Mouse (Mus musculus) large intestine, adult 2 months (tissue): ENCODE results near the gene Srd5a2. TPM values are rescaled to one million over a fixed set of nuclear protein-coding genes. Genes with fewer than 3 reads are reported as not detected.

ENCODE experiments used
- DNase-seq: peaks from one replicate; pipeline ENCODE4 v3.0.0-alpha.2; 2012; ENCODE audit warnings: low read depth, low spot score
- WGBS: fragments of 180-500 bp; shearing (Covaris S2); methylation state at CpG from one replicate; pipeline ENCODE4 v1.1.7; 2018; 5-methylcytosine and 5-hydroxymethylcytosine counted together
- polyA plus RNA-seq: library from polyadenylated mRNA; depleted of rRNA; stranded (reverse); fragments of >200 nt; gene quantifications from 2 replicates; pipeline ENCODE4 v1.2.3, GENCODE M21; 2012; rRNA removed

Gene Srd5a2
- polyA plus RNA-seq, 1 experiment, result not detected

DNA sequence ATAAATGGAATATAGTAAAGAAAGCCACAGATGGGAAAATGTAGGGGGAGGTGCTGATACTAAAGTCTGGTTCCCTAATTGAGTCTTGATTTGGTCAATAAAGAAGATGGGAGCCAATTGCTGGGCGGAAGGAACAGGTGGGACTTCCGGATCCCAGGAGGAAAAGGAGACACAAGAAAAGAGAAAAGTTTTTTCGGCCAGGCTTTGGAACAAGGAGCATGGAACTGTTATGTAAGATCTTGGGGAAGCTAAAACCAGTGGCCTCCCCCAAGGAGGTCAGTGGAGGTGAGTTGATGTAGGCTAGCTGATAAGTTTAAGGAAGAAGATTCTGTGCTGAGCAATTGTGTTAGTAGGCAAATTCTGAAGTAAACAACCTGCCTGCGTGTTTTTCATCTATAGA is 56.5 kb downstream of the Srd5a2 start:
- WGBS, result 79% methylated on average over 4 of the region's 4 CpGs

GRCm38 (mm10) chr17:73986571-73986970 is 61.1 kb downstream of the Srd5a2 start:
- DNase-seq, result no peak
- WGBS, result 79% methylated on average over 2 of the region's 2 CpGs

More for the DNA sequence above, 56.5 kb downstream of the Srd5a2 start:
- DNase-seq, result no peak

DNA sequence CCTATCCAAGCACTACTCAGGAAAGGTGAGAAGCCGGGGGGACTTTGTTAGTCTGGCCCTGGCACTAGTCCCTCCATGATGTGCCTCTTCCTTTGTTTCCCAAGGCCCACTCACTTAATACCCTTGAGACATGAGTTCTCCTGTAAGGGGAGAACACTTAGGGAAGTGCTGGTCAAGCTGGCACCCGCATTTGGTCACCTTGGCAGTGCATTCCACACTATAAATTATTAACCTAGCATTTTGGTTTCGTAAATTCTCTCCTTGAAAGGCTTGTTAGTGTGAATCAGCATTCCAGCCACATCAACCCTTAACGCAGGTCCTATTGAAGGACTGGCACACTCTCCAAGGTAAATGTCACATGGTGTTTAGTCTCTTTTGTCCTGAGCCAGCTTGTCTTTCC is 61.8 kb downstream of the Srd5a2 start:
- no peak for DNase-seq
- 50% methylated on average over 4 of the region's 4 CpGs for WGBS

DNA sequence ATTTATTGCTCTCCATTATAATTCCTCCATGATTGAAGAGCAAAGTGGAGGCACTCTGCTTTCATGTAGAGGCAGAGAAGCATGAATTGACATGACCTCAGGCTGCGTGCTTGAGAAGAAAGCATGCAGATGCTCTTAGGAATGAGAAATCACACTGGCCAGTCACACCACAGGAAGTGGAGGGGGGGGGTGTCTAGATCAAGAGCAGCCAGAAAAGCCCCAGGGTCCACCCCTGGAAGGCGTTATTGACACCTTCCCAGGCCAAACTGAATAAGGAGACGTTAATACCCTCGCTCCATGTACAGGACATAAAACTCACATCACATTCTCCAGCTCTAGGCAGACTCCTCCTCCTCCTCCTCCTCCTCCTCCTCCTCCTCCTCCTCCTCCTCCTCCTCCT is 63.2 kb downstream of the Srd5a2 start:
- WGBS, result 27% methylated on average over 4 of the region's 4 CpGs
- DNase-seq, result no peak

DNA sequence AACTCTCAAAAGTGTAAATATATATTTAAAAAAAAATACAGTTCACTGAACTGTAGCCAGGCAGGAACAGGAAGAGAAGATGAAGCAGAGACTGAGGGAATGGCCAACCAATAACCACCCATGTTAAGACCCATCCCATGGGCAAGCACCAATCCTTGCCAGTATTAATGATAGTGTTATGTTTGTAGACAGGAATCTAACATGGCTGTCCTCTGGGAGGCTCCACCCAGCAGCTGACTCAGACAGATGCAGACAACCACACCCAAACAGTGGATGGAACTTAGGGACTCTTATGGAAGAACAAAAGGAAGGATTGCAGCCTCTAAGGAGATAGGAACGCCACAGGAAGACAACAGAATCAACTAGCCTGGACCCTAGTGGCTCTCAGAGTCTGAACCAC is 64.8 kb downstream of the Srd5a2 start:
- DNase-seq, result no peak
- 77% methylated on average over 1 of the region's 1 CpGs for WGBS

DNA sequence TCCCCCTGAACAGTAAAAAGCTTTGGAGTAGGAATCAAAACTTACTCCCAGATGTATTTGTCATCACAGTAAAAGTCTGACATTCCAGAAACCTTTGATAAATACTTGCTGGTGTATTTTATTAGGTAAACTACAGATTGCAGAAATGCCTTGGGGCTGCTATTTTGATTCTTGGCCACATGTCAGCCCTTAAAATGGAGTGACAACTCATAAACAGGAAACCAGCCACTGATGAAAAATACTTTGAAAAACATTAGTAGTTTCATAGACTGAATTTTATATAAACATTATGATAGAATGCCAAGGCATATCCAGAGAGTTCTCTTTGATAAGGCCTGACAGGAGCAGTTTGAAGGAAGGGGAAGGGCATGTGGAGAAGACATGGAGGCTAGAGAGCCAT is 71.7 kb downstream of the Srd5a2 start:
- DNase-seq, result no peak

DNA sequence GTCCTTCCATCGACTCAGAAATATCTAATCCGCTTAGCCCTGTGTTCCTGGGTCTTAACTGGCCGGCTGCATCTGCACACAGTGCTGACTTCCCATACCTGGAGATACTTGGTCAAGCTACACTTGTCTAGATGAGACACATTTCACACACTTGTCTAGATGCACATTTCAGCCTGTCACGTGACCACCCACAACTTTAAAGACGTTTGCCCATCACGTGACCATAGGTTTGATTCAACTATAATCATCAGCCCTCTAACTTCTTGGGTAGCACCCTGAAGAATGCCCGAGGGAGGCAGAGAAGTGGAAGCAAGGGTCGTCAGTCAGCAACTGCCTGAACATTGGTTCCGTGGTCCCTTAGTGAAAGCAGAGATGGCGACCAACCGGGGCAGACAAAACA is 75.1 kb downstream of the Srd5a2 start:
- DNase-seq, result no peak
- WGBS, result 88% methylated on average over 11 of the region's 11 CpGs

- DNase-seq, result no peak
- 65% methylated on average over 4 of the region's 4 CpGs for WGBS
Observed at GRCm38 (mm10) chr17:73971291-73971690, 76.4 kb downstream of the Srd5a2 start.

DNA sequence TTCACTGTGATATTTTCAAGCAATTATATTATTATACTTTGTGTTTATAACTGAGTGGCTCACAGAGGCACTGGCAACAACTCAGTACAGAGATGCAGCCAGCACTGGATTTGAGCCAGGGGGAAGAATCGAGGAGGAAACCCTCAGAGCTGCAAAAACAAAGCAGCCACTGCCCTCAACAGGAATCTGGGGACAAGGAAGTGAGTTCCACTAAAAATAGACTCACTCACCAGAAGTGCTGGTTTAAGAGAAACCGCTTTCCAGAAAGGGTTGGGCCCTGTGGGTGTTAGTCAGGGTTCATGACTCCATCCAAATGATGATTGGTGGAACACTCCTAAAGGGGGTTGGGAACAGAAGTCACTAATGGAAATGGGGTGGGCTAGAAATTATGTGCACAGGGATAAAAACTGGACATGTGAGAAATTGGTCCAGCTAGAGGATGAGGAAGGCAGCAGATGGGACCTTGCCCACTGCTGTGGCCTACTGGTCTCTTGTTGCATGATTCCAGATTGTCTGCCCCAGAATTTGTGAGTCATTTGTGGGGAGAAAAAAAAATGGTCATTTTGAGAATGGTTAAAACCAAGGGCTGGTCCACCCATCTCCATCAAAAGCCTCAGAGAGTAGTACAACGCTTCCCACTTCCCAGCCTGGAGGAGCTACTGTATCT is 77.2 kb downstream of the Srd5a2 start:
- 27% methylated on average over 3 of the region's 3 CpGs for WGBS
- no peak for DNase-seq

Other genes starting within 250 kb of the Srd5a2 start
- 4.3 and 5.3 TPM in 2 replicates for gene Ehd3, start 243.8 kb downstream of the Srd5a2 start, polyA plus RNA-seq
- gene Xdh, start 97.7 kb downstream of the Srd5a2 start, polyA plus RNA-seq, result 126 and 243 TPM in 2 replicates
- 23.6 and 29.7 TPM in 2 replicates for gene Memo1, start 247.6 kb upstream of the Srd5a2 start, polyA plus RNA-seq